Mouse (Mus musculus) megakaryocyte progenitor cell, adult 5-6 weeks (primary cell): ENCODE results near the gene Kl. TPM values are rescaled to one million over a fixed set of nuclear protein-coding genes. Genes with fewer than 3 reads are reported as not detected.

ENCODE experiments used
- ATAC-seq: replicated peaks from 2 replicates; pipeline ENCODE4 v1.8.0; 2016; ENCODE audit warnings: mild to moderate bottlenecking, moderate TSS enrichment, inconsistent platforms; ENCODE audit not compliant: poor library complexity
- total RNA-seq, 2 experiments: library from RNA; stranded (forward) in 1 of 2; stranded (reverse) in 1 of 2; fragments of 157-497, 149-512 nt in 1 of 2; fragments of 200-1000 nt in 1 of 2; gene quantifications; 2 replicates each; pipeline versions ENCODE4 v1.2.3 to v1.2.4; 2015 to 2017

The Kl gene
- total RNA-seq, 2 experiments from 2014 or later = not detected

GRCm38 (mm10) chr5:150961615-150962014 lies 9.2 kb downstream of the Kl start:
- ATAC-seq = no peak

GRCm38 (mm10) chr5:150962756-150963155 lies 10.3 kb downstream of the Kl start:
- ATAC-seq = no peak

GRCm38 (mm10) chr5:150967925-150968324 lies 15.5 kb downstream of the Kl start:
- ATAC-seq = no peak

GRCm38 (mm10) chr5:150970551-150970950 lies 18.1 kb downstream of the Kl start:
- no peak for ATAC-seq

GRCm38 (mm10) chr5:150971126-150971525 lies 18.7 kb downstream of the Kl start:
- no peak for ATAC-seq

- ATAC-seq = no peak
Observed at GRCm38 (mm10) chr5:150974226-150974625, 21.8 kb downstream of the Kl start.

- no peak for ATAC-seq
Observed at GRCm38 (mm10) chr5:150977383-150977958, 25.1 kb downstream of the Kl start.

GRCm38 (mm10) chr5:150979341-150980136 lies 27.1 kb downstream of the Kl start:
- no peak for ATAC-seq

GRCm38 (mm10) chr5:150982082-150982481 lies 29.7 kb downstream of the Kl start:
- no peak for ATAC-seq

GRCm38 (mm10) chr5:150994096-150994495 lies 41.7 kb downstream of the Kl start:
- no peak for ATAC-seq

GRCm38 (mm10) chr5:150996586-150996985 lies 44.2 kb downstream of the Kl start:
- ATAC-seq = no peak

- no peak for ATAC-seq
Observed at GRCm38 (mm10) chr5:151001111-151001510, 48.7 kb downstream of the Kl start.

GRCm38 (mm10) chr5:151002051-151002450 lies 49.6 kb downstream of the Kl start:
- ATAC-seq = no peak

GRCm38 (mm10) chr5:151004216-151004755 lies 51.9 kb downstream of the Kl start:
- ATAC-seq = no peak

GRCm38 (mm10) chr5:151018450-151018849 lies 66.0 kb downstream of the Kl start:
- ATAC-seq = no peak

- no peak for ATAC-seq
Observed at GRCm38 (mm10) chr5:151018959-151019358, 66.6 kb downstream of the Kl start.

GRCm38 (mm10) chr5:151020031-151020820 lies 67.8 kb downstream of the Kl start:
- ATAC-seq = no peak

GRCm38 (mm10) chr5:151020831-151021230 lies 68.4 kb downstream of the Kl start:
- ATAC-seq = peak; percentile 75

GRCm38 (mm10) chr5:151022026-151022425 lies 69.6 kb downstream of the Kl start:
- no peak for ATAC-seq

GRCm38 (mm10) chr5:151022939-151023338 lies 70.5 kb downstream of the Kl start:
- ATAC-seq = no peak

GRCm38 (mm10) chr5:151023461-151023860 lies 71.1 kb downstream of the Kl start:
- no peak for ATAC-seq
